Mouse (Mus musculus) kidney, adult 2 months (tissue): ENCODE data around the gene Vmn2r41.
"Not testable (repeated sequence)": the region's sequence is repeated elsewhere in the genome, so short reads cannot be mapped to it uniquely, and the experiment has no call there.

ENCODE experiments used
- CTCF ChIP-seq: fragments of 200-500 bp; conservative IDR thresholded peaks from 2 replicates; pipeline ENCODE4 v1.5.1; 2011; ENCODE audit warnings: low read depth, mild to moderate bottlenecking, control low read depth, low read length, moderate library complexity, mixed read lengths; ENCODE audit not compliant: insufficient read depth, insufficient read length
- POLR2A ChIP-seq: fragments of 200-500 bp; IDR thresholded peaks from one replicate; pipeline ENCODE4 v1.6.1; 2011; ENCODE audit warnings: low read depth, low read length, control low read depth

DNA sequence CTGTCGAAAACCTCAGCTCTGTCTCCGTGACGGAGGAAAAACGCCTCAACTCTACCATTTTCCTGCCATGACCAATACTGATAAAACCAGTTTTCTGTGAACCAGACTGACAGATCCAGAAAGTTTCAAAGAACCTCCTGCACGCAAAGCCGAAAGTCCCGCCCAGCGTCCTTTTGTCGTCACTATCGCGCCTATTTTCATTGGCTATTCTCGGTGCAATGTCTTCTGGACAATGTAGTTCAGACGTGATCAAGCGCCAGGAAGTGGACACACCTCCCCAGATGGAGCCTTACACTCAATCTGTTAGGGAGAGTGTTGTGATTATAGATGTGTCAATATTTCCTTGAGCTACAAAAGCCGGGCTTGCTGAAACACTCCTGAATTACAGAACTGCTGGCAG is 68.6 kb downstream of the Vmn2r41 start:
- TF ChIP-seq CTCF, POLR2A: not testable (repeated sequence)
